Mouse (Mus musculus): ENCODE measurements around the gene Ppfia1.

Gene Ppfia1

DNA sequence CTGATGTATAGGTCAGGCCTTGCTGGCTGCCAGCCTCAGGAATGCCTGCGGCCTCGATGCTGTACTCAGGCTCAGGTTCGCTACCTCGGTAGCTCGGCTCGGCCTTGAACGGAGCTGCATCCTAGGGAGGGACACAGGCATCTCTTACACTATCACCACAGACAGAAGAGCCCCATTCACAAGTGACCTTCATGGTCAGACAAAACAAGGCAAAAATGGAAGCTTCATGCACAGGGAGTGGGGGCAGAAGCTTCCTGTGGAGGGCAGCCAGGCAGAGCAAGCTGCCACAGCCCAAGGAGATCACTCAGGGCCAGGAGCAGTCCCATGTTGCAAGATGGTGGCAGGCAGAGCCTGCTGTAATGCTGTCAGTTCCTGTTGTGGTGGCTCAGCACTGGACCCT lies 114.7 kb downstream of the Ppfia1 start:
- in situ Hi-C loops (cut with MboI, MseI), result loop anchor here (10.0 kb wide), 1 partner anchor 604 kb away; no protein-coding TSS in a partner anchor

DNA sequence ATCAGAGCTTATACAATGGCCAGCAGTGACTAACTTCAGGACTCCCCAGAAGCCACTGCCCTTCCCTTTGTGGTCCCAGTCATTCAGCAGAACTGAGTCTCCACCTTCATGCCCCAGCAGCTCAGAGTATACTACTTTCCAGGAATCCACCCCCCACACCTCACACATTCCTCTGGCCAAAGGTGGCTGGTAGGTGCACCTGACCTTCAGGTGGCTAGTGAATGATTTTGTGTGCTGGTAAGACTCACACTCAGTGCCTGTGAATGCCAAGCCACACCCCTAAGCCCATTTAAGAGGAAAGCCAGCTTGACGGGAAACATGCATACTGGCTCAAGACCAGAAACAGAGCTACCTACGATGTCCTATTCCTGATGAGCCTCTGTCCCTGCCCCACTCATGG lies 120.6 kb downstream of the Ppfia1 start:
- in situ Hi-C loops (cut with MboI, MseI), result loop anchor here (10.0 kb wide), 1 partner anchor 598 kb away; no protein-coding TSS in a partner anchor

DNA sequence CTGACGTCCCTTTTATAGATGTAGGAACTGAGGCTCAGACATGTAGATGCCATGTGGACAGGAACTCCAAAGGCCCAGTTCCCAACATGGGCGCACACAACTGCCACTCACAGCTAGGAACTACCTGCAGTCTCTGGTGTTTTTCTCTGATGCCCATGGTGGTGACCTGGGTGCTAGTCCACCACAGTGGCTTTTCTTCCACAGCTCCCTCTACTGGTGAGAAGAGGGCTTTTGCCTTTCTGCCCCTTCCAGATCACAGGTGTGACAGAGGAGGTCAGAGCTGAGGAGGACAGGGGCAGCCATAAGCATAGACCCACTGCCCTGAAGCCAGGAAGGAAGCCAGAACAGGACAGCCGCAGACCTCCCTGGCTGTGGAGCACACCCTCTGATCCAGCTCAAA lies 126.1 kb downstream of the Ppfia1 start:
- in situ Hi-C loops (cut with MboI, MseI), result no loop called here
